Mouse (Mus musculus) heart, adult 18-20 months (tissue): ENCODE measurements at regions not wholly inside any gene's neighbourhood (a gene's known extent, or its start where the extent isn't known, plus 50 kb on each side); places are given as distances from the start of the nearest gene placed in this dataset.

ENCODE experiments used
- DNase-seq, 2 experiments: peaks; one replicate each; pipeline ENCODE4 v3.0.0; 2021 to 2022; ENCODE audit warnings: mixed read lengths in 1 of 2

GRCm38 (mm10) chrX:44228847-44229246 lies 139.3 kb downstream of the Dcaf12l2 start:
- DNase-seq, result peak in 1 of 2 experiments; percentile 22
